Mouse (Mus musculus): ENCODE data around the gene Dennd2a.

The Dennd2a gene

GRCm38 (mm10) chr6:39503476-39503875 lies 54.2 kb downstream of the Dennd2a start:
- DNase-seq, result no peak

GRCm38 (mm10) chr6:39497165-39497564 lies 60.5 kb downstream of the Dennd2a start:
- no peak for DNase-seq

GRCm38 (mm10) chr6:39493129-39493714 lies 64.4 kb downstream of the Dennd2a start:
- DNase-seq, result no peak

- no peak for DNase-seq
Observed at GRCm38 (mm10) chr6:39492161-39492560, 65.5 kb downstream of the Dennd2a start.

GRCm38 (mm10) chr6:39491203-39491602 lies 66.5 kb downstream of the Dennd2a start:
- DNase-seq, result no peak

GRCm38 (mm10) chr6:39488292-39488691 lies 69.4 kb downstream of the Dennd2a start:
- no peak for DNase-seq

GRCm38 (mm10) chr6:39483656-39484055 lies 74.0 kb downstream of the Dennd2a start:
- DNase-seq, result no peak

GRCm38 (mm10) chr6:39478509-39479150 lies 79.0 kb downstream of the Dennd2a start:
- peak; percentile 19 for DNase-seq

GRCm38 (mm10) chr6:39476617-39477016 lies 81.0 kb downstream of the Dennd2a start:
- DNase-seq, result no peak

GRCm38 (mm10) chr6:39474424-39474823 lies 83.2 kb downstream of the Dennd2a start:
- DNase-seq, result no peak

- DNase-seq, result no peak
Observed at GRCm38 (mm10) chr6:39472837-39473236, 84.8 kb downstream of the Dennd2a start.

GRCm38 (mm10) chr6:39472271-39472670 lies 85.4 kb downstream of the Dennd2a start:
- DNase-seq, result no peak

- no peak for DNase-seq
Observed at GRCm38 (mm10) chr6:39470076-39470475, 87.6 kb downstream of the Dennd2a start.

GRCm38 (mm10) chr6:39469427-39469826 lies 88.2 kb downstream of the Dennd2a start:
- no peak for DNase-seq

- peak; percentile 76 for DNase-seq
Observed at GRCm38 (mm10) chr6:39462621-39463538, 94.8 kb downstream of the Dennd2a start.

- DNase-seq, result no peak
Observed at GRCm38 (mm10) chr6:39460040-39460439, 97.6 kb downstream of the Dennd2a start.

- no peak for DNase-seq
Observed at GRCm38 (mm10) chr6:39455339-39456160, 102.1 kb downstream of the Dennd2a start.

- no peak for DNase-seq
Observed at GRCm38 (mm10) chr6:39454616-39455015, 103.1 kb downstream of the Dennd2a start.

- DNase-seq, result no peak
Observed at GRCm38 (mm10) chr6:39453564-39453963, 104.1 kb downstream of the Dennd2a start.

GRCm38 (mm10) chr6:39451033-39451432 lies 106.6 kb downstream of the Dennd2a start:
- no peak for DNase-seq

- no peak for DNase-seq
Observed at GRCm38 (mm10) chr6:39450580-39450979, 107.1 kb downstream of the Dennd2a start.

GRCm38 (mm10) chr6:39447429-39448185 lies 110.1 kb downstream of the Dennd2a start:
- no peak for DNase-seq

Data from cerebellum, adult 11 months (tissue).